Mouse (Mus musculus) hindbrain, embryonic 13.5 days (tissue): ENCODE measurements around the gene Ssc4d. TPM values are rescaled to one million over a fixed set of nuclear protein-coding genes. Genes with fewer than 3 reads are reported as not detected.

ENCODE experiments used
- ATAC-seq: fragments of 200-750 bp; cut with Nextera tagmentation; 2 replicates; pipeline ENCODE4 v1.8.0; 2017; ENCODE audit warnings: moderate TSS enrichment; ENCODE audit not compliant: low FRiP score
- H3K27ac ChIP-seq: fragments of 300-500 bp; sonication (generic); 2 replicates; pipeline ENCODE4 v1.5.1; 2015; ENCODE audit warnings: inconsistent platforms, mild to moderate bottlenecking, moderate library complexity
- H3K27me3 ChIP-seq: fragments of 300-500 bp; sonication (generic); 2 replicates; pipeline ENCODE4 v1.6.1; 2015; ENCODE audit warnings: mild to moderate bottlenecking, inconsistent platforms
- H3K36me3 ChIP-seq: fragments of 300-500 bp; sonication (generic); 2 replicates; pipeline ENCODE4 v1.6.1; 2015; ENCODE audit warnings: mild to moderate bottlenecking, inconsistent platforms
- H3K4me1 ChIP-seq: fragments of 300-500 bp; sonication (generic); replicated peaks from 2 replicates; pipeline ENCODE4 v1.6.1; 2015; ENCODE audit warnings: inconsistent platforms
- H3K4me2 ChIP-seq: fragments of 300-500 bp; sonication (generic); 2 replicates; pipeline ENCODE4 v1.6.1; 2015; ENCODE audit warnings: inconsistent platforms, mild to moderate bottlenecking, moderate library complexity
- H3K4me3 ChIP-seq: fragments of 300-500 bp; sonication (generic); 2 replicates; pipeline ENCODE4 v1.5.1; 2015; ENCODE audit warnings: mild to moderate bottlenecking, inconsistent platforms
- H3K9ac ChIP-seq: fragments of 300-500 bp; sonication (generic); 2 replicates; pipeline ENCODE4 v1.6.1; 2015; ENCODE audit warnings: mild to moderate bottlenecking, inconsistent platforms
- H3K9me3 ChIP-seq: fragments of 300-500 bp; sonication (generic); 2 replicates; pipeline ENCODE4 v1.6.1; 2016; ENCODE audit warnings: inconsistent platforms
- WGBS: fragments of 180-500 bp; shearing (Covaris S2); methylation state at CpG from one replicate; pipeline ENCODE4 v1.1.7; 2015; 5-methylcytosine and 5-hydroxymethylcytosine counted together
- polyA plus RNA-seq: library from polyadenylated mRNA; unstranded; fragments of >200 nt; fragmentation: Nextera tagmentation; extraction: Ambion mirVana; gene quantifications from 2 replicates; pipeline ENCODE4 v1.2.1, GENCODE M21; 2015

Ssc4d gene
- polyA plus RNA-seq, 1 experiment from 2014 or later = 0.61 TPM

DNA sequence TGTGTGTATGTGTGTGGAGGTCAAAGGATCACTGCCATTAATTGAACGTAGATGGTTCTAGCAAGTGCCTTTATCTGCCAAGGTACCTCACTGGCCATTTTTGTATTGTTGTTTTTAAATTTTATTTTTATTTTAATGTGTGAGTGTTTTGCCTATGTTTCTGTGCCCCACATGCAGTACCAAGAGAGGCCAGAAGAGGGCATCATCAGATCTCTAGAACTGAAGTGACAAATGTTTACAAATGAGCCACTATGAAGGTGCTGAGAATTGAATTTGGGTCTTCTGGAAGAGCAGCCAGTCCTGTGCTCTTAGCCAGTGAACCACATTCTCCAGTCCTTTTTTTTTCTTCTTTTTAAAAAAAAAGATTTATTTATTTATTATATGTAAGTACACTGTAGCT, 5.5 kb downstream of the Ssc4d start:
- H3K27me3 ChIP-seq = 0 out of 2 replicates have a peak, but pooled peaks cover 9% of the 10 kb centered on the region
- H3K9ac ChIP-seq = no peak overlapping the region
- H3K4me1 ChIP-seq = peaks cover 5% of the 10 kb centered on the region
- H3K9me3 ChIP-seq = no peaks in the 10 kb centered on the region
- 74% methylated on average over 1 of the region's 1 CpGs for WGBS
- no peak overlapping the region for H3K27ac ChIP-seq
- no peak for ATAC-seq
- no peak overlapping the region for H3K4me3 ChIP-seq
- no peak overlapping the region for H3K4me2 ChIP-seq
- no peaks in the 10 kb centered on the region for H3K36me3 ChIP-seq

DNA sequence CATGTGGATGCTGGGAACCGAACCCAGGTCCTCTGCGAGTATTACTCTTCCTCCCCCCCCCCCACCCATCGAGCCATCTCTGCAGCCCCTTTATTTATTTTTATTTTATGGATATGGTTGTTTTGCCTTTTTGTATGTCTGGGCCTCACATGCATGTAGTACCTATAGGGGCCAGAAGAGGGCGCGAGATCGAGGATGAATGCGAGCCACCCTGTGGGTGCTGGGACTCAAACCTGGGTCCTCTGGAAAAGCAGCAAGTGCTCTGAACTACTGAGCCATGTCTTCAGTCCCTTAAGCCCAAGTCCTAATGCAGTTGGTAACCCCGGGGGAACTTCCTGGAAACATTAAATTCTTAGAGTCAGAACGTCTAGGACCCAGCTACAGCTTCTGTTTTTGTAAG, 7.5 kb downstream of the Ssc4d start:
- Histone ChIP-seq H3K9ac (no peak overlapping the region), H3K36me3 (no peaks in the 10 kb centered on the region), H3K27me3 (0 out of 2 replicates have a peak, but pooled peaks cover 9% of the 10 kb centered on the region), H3K4me3 (no peak overlapping the region), H3K9me3 (no peaks in the 10 kb centered on the region), H3K27ac (no peak overlapping the region), H3K4me1 (peaks cover 14% of the 10 kb centered on the region), H3K4me2 (no peak overlapping the region)
- no peak for ATAC-seq
- WGBS = 60% methylated on average over 9 of the region's 9 CpGs

DNA sequence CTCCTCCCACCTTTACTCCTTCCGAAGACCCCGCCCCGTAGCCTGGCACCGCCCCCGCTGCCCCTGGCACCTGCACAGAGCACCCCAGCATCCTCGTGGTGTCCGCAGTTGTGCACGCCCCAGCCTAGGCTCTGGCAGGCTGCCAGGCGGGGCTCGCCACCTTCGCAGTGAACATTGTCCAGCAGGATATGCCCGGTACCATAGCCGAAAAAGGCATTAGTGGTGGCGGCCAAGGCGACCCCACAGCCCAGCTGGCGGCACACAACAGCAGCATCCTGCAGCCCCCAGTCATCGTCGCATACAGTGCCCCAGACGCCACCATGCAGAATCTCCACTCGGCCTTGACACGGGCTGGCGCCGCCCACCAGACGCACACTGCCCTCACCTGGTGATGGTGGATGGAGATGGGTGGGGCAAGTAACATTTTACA, 8.8 kb downstream of the Ssc4d start:
- Histone ChIP-seq H3K9me3 (no peaks in the 10 kb centered on the region), H3K27ac (no peak overlapping the region), H3K27me3 (0 out of 2 replicates have a peak, but pooled peaks cover 9% of the 10 kb centered on the region), H3K9ac (peak overlapping the region; percentile 29; the same call in 1 of the 2 replicates), H3K4me1 (peaks cover 21% of the 10 kb centered on the region), H3K4me2 (peak overlapping the region; percentile 40), H3K4me3 (peak overlapping the region; percentile 18; the same call in 1 of the 2 replicates), H3K36me3 (no peaks in the 10 kb centered on the region)
- 11% methylated on average over 24 of the region's 24 CpGs for WGBS
- no peak for ATAC-seq

GRCm38 (mm10) chr5:135963280-135963627, 11.1 kb downstream of the Ssc4d start:
- Histone ChIP-seq H3K4me2 (peak overlapping the region; percentile 91), H3K27me3 (0 out of 2 replicates have a peak, but pooled peaks cover 9% of the 10 kb centered on the region), H3K27ac (peak overlapping the region; percentile 98), H3K4me1 (peaks cover 23% of the 10 kb centered on the region), H3K4me3 (peak overlapping the region; percentile 59), H3K9me3 (no peaks in the 10 kb centered on the region), H3K36me3 (no peaks in the 10 kb centered on the region), H3K9ac (peak overlapping the region; percentile 94)
- ATAC-seq = no peak
- WGBS = 3% methylated on average over 6 of the region's 6 CpGs

- Histone ChIP-seq H3K36me3 (no peaks in the 10 kb centered on the region), H3K27ac (peak overlapping the region; percentile 98), H3K4me3 (peak overlapping the region; percentile 59), H3K27me3 (0 out of 2 replicates have a peak, but pooled peaks cover 9% of the 10 kb centered on the region), H3K4me1 (peaks cover 29% of the 10 kb centered on the region), H3K4me2 (peak overlapping the region; percentile 91), H3K9me3 (no peaks in the 10 kb centered on the region), H3K9ac (peak overlapping the region; percentile 94)
- WGBS = under 1% methylated on average over 62 of the region's 64 CpGs
- ATAC-seq = peak; percentile 97
Measured at GRCm38 (mm10) chr5:135962492-135963279, 11.6 kb downstream of the Ssc4d start.

GRCm38 (mm10) chr5:135962125-135962491, 12.2 kb downstream of the Ssc4d start:
- Histone ChIP-seq H3K9me3 (no peaks in the 10 kb centered on the region), H3K4me1 (peaks cover 31% of the 10 kb centered on the region), H3K4me3 (peak overlapping the region; percentile 59), H3K36me3 (no peaks in the 10 kb centered on the region), H3K27ac (peak overlapping the region; percentile 98), H3K9ac (peak overlapping the region; percentile 63), H3K27me3 (0 out of 2 replicates have a peak, but pooled peaks cover 9% of the 10 kb centered on the region), H3K4me2 (peak overlapping the region; percentile 91)
- ATAC-seq = no peak
- 1% methylated on average over 11 of the region's 11 CpGs for WGBS

GRCm38 (mm10) chr5:135960909-135961635, 13.3 kb downstream of the Ssc4d start:
- no peak for ATAC-seq
- no peak overlapping the region for H3K4me3 ChIP-seq
- peak overlapping the region; percentile 98 for H3K27ac ChIP-seq

DNA sequence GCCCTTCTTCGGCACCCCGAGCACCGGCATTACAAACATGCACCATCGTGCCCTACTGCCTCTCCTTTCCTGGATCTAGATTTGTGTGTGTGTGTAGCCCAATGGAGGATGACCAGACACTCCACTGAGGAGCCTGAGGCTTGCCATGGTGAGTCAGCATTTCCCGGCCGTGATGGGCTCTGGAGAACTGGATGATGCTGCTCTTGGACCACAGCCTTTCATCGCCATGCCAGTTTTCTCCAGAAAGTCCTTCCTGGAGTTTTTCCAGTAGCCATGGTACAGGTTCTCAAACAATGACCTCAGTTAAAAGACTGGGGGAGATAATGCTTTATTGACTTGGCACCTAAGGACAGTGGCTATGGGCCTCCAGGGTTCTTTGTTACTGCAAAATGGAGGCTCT, 14.4 kb downstream of the Ssc4d start:
- peaks cover 34% of the 10 kb centered on the region for H3K4me1 ChIP-seq
- no peak overlapping the region for H3K27ac ChIP-seq
- no peaks in the 10 kb centered on the region for H3K9me3 ChIP-seq
- no peak overlapping the region for H3K4me2 ChIP-seq
- H3K9ac ChIP-seq = no peak overlapping the region
- WGBS = 94% methylated on average over 7 of the region's 7 CpGs
- no peaks in the 10 kb centered on the region for H3K36me3 ChIP-seq
- ATAC-seq = no peak
- H3K4me3 ChIP-seq = no peak overlapping the region
- 0 out of 2 replicates have a peak, but pooled peaks cover under 1% of the 10 kb centered on the region for H3K27me3 ChIP-seq

More at GRCm38 (mm10) chr5:135960909-135961635, 13.3 kb downstream of the Ssc4d start:
- Histone ChIP-seq H3K9me3 (no peaks in the 10 kb centered on the region), H3K36me3 (no peaks in the 10 kb centered on the region), H3K4me2 (peak overlapping the region; percentile 91; the same call in 1 of the 2 replicates), H3K9ac (no peak overlapping the region), H3K27me3 (0 out of 2 replicates have a peak, but pooled peaks cover 9% of the 10 kb centered on the region), H3K4me1 (peaks cover 39% of the 10 kb centered on the region)
- WGBS = 96% methylated on average over 15 of the region's 15 CpGs

GRCm38 (mm10) chr5:135958367-135958766, 16.0 kb downstream of the Ssc4d start:
- ATAC-seq = no peak
- Histone ChIP-seq H3K36me3 (no peaks in the 10 kb centered on the region), H3K27me3 (no peaks in the 10 kb centered on the region), H3K9me3 (no peaks in the 10 kb centered on the region), H3K4me1 (peaks cover 33% of the 10 kb centered on the region), H3K27ac (peak overlapping the region; percentile 89), H3K4me3 (no peak overlapping the region), H3K4me2 (peak overlapping the region; percentile 54; the same call in 1 of the 2 replicates), H3K9ac (no peak overlapping the region)
- 87% methylated on average over 4 of the region's 4 CpGs for WGBS

- 8% methylated on average over 28 of the region's 28 CpGs for whole genome bisulfite sequencing
- Histone ChIP-seq H3K27me3 (no peaks in the 10 kb centered on the region), H3K36me3 (no peaks in the 10 kb centered on the region), H3K27ac (peak overlapping the region; percentile 89), H3K9ac (peak overlapping the region; percentile 59), H3K4me1 (peaks cover 28% of the 10 kb centered on the region), H3K9me3 (no peaks in the 10 kb centered on the region), H3K4me2 (peak overlapping the region; percentile 54), H3K4me3 (peak overlapping the region; percentile 35)
- peak; percentile 73 for ATAC-seq
Measured at GRCm38 (mm10) chr5:135957207-135957974, 16.9 kb downstream of the Ssc4d start.

- H3K9ac ChIP-seq = peak overlapping the region; percentile 59; the same call in 1 of the 2 replicates
- no peaks in the 10 kb centered on the region for H3K36me3 ChIP-seq
- ATAC-seq = no peak
- H3K4me1 ChIP-seq = peaks cover 21% of the 10 kb centered on the region
- WGBS = 84% methylated on average over 9 of the region's 9 CpGs
- no peak overlapping the region; the same call in 1 of the 2 replicates for H3K4me3 ChIP-seq
- no peaks in the 10 kb centered on the region for H3K9me3 ChIP-seq
- H3K27ac ChIP-seq = peak overlapping the region; percentile 89
- no peaks in the 10 kb centered on the region for H3K27me3 ChIP-seq
- peak overlapping the region; percentile 54 for H3K4me2 ChIP-seq
Measured at GRCm38 (mm10) chr5:135956300-135957206, 17.8 kb downstream of the Ssc4d start.
